Mouse (Mus musculus) intestine, embryonic 16.5 days (tissue): ENCODE results near the gene Prpf3. TPM values are rescaled to one million over a fixed set of nuclear protein-coding genes. Genes with fewer than 3 reads are reported as not detected.
"Not testable (repeated sequence)": the region's sequence is repeated elsewhere in the genome, so short reads cannot be mapped to it uniquely, and the experiment has no call there.

Source experiments
- ATAC-seq: fragments of 200-750 bp; cut with Nextera tagmentation; 2 replicates; pipeline ENCODE4 v1.8.0; 2017; ENCODE audit warnings: moderate TSS enrichment, moderate library complexity
- H3K27ac ChIP-seq: fragments of 300-500 bp; sonication (generic); 2 replicates; pipeline ENCODE4 v1.5.1; 2014; ENCODE audit warnings: mild to moderate bottlenecking, low read length
- H3K27me3 ChIP-seq: fragments of 300-500 bp; sonication (generic); replicated peaks from 2 replicates; pipeline ENCODE4 v1.6.1; 2014; ENCODE audit warnings: low read length, control low read depth, mixed read lengths; ENCODE audit not compliant: control insufficient read depth, insufficient read depth
- H3K36me3 ChIP-seq: fragments of 300-500 bp; sonication (generic); 2 replicates; pipeline ENCODE4 v1.6.1; 2014; ENCODE audit warnings: low read length, control low read depth; ENCODE audit not compliant: control insufficient read depth, insufficient read depth
- H3K4me1 ChIP-seq: fragments of 300-500 bp; sonication (generic); 2 replicates; pipeline ENCODE4 v1.6.1; 2014; ENCODE audit warnings: low read length, control low read depth, mixed read lengths; ENCODE audit not compliant: control insufficient read depth, insufficient read depth
- H3K4me2 ChIP-seq: fragments of 300-500 bp; sonication (generic); 2 replicates; pipeline ENCODE4 v1.6.1; 2014; ENCODE audit warnings: low read depth, low read length, control low read depth
- H3K4me3 ChIP-seq: fragments of 300-500 bp; sonication (generic); 2 replicates; pipeline ENCODE4 v1.5.1; 2014; ENCODE audit warnings: mild to moderate bottlenecking, low read length
- H3K9ac ChIP-seq: fragments of 300-500 bp; sonication (generic); 2 replicates; pipeline ENCODE4 v1.6.1; 2014; ENCODE audit warnings: low read depth, low read length
- H3K9me3 ChIP-seq: fragments of 300-500 bp; sonication (generic); 2 replicates; pipeline ENCODE4 v1.6.1; 2016; ENCODE audit warnings: low read length, control low read depth; ENCODE audit not compliant: control insufficient read depth
- WGBS: fragments of 180-500 bp; shearing (Covaris S2); extraction: QIAGEN DNeasy Blood & Tissue Kit; methylation state at CpG from one replicate; pipeline ENCODE4 v1.1.7; 2014; 5-methylcytosine and 5-hydroxymethylcytosine counted together
- polyA plus RNA-seq: library from polyadenylated mRNA; unstranded; fragments of >200 nt; fragmentation: Nextera tagmentation; extraction: Ambion mirVana; gene quantifications from 2 replicates; pipeline ENCODE4 v1.2.1, GENCODE M21; 2015

Gene Prpf3
- polyA plus RNA-seq, 1 experiment from 2014 or later, result 42.0 TPM

- H3K36me3 ChIP-seq, result peaks cover 3% of the 10 kb centered on the region; the same call in 1 of the 2 replicates
- no peak for ATAC-seq
- H3K4me2 ChIP-seq, result no peak overlapping the region
- no peak overlapping the region for H3K4me3 ChIP-seq
- H3K9ac ChIP-seq, result no peak overlapping the region
- no peak overlapping the region for H3K27ac ChIP-seq
- H3K27me3 ChIP-seq, result no peaks in the 10 kb centered on the region
- no peaks in the 10 kb centered on the region for H3K4me1 ChIP-seq
- WGBS, result 78% methylated on average over 5 of the region's 5 CpGs
- H3K9me3 ChIP-seq, result no peaks in the 10 kb centered on the region
These were observed 9.4 kb upstream of the Prpf3 start for GRCm38 (mm10) chr3:95865050-95865449.

GRCm38 (mm10) chr3:95863578-95863977 lies 7.9 kb upstream of the Prpf3 start:
- Histone ChIP-seq H3K36me3 (peaks cover 3% of the 10 kb centered on the region; the same call in 1 of the 2 replicates), H3K4me1 (no peaks in the 10 kb centered on the region), H3K27me3 (no peaks in the 10 kb centered on the region), H3K9ac (no peak overlapping the region), H3K4me3 (no peak overlapping the region), H3K4me2 (no peak overlapping the region), H3K27ac (no peak overlapping the region), H3K9me3 (no peaks in the 10 kb centered on the region)
- WGBS, result 76% methylated on average over 7 of the region's 7 CpGs
- no peak for ATAC-seq

DNA sequence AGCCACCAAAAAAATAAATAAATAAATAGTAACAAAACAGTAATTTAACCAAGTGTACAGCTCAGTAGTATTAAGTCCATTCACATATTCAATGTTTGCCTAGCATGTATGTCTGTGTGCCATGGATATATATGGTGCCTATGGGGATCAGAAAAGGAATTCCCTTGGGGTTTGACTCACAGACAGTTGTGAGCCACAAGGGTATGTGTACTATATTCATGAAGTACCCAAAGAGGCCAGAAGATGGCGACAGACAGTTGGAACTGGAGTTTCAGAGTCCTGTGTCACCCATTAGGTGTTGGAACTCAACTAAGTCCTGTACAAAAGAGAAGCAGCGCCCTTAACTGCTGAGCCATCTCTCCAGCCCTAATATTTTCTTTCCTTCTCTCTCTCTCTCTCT lies 6.1 kb upstream of the Prpf3 start:
- H3K27me3 ChIP-seq, result no peaks in the 10 kb centered on the region
- no peak overlapping the region for H3K4me2 ChIP-seq
- peak; percentile 62; the same call in 1 of the 2 replicates for ATAC-seq
- no peak overlapping the region for H3K4me3 ChIP-seq
- H3K36me3 ChIP-seq, result peaks cover 3% of the 10 kb centered on the region; the same call in 1 of the 2 replicates
- 46% methylated on average over 2 of the region's 2 CpGs for WGBS
- H3K27ac ChIP-seq, result no peak overlapping the region
- H3K9me3 ChIP-seq, result no peaks in the 10 kb centered on the region
- no peak overlapping the region for H3K9ac ChIP-seq
- no peaks in the 10 kb centered on the region for H3K4me1 ChIP-seq

DNA sequence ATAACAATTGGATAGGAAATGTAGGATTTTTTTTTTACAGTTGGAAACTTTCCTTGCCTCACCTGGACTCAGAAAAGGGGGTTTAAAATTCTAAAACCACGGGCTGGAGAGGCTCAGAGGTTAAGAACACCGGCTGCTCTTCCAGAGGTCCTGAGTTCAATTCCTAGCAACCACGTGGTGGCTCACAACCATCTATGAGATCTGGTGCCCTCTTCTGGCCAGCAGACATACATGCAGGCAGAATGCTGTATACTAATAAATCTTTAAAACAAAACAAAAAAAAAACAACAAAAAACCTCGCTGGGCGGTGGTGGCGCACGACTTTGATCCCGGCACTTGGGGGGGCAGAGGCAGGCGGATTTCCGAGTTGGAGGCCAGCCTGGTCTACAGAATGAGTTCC lies 5.5 kb upstream of the Prpf3 start:
- Histone ChIP-seq H3K27ac (no peak overlapping the region), H3K4me3 (no peak overlapping the region), H3K9ac (no peak overlapping the region), H3K9me3 (no peaks in the 10 kb centered on the region), H3K4me2 (no peak overlapping the region), H3K4me1 (no peaks in the 10 kb centered on the region), H3K36me3 (peaks cover 3% of the 10 kb centered on the region; the same call in 1 of the 2 replicates), H3K27me3 (no peaks in the 10 kb centered on the region)
- WGBS, result 80% methylated on average over 10 of the region's 10 CpGs
- ATAC-seq, result no peak

DNA sequence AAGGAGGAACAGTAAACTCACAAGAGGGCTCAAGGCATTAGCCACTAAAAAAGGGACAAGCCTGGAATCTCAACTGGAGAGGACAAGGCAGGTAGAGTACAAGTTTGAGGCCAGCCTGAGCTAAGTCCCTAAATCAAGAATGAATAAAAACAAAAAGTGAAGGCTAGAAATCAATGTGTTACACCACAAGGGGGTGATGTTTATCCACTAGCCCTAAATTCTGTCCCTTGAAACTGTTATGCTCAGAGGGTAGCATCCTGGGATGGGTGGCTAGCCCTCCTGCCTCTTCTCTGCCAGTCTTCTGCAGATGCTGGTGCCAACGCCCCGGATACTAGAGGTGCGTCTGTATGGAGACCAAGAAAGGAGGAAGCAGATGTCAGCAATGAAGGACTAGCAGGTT lies 4.6 kb upstream of the Prpf3 start:
- Histone ChIP-seq H3K27ac (no peak overlapping the region), H3K36me3 (peaks cover 3% of the 10 kb centered on the region; the same call in 1 of the 2 replicates), H3K9ac (no peak overlapping the region), H3K4me2 (no peak overlapping the region), H3K4me3 (no peak overlapping the region), H3K9me3 (no peaks in the 10 kb centered on the region), H3K27me3 (no peaks in the 10 kb centered on the region), H3K4me1 (no peaks in the 10 kb centered on the region)
- WGBS, result 82% methylated on average over 3 of the region's 3 CpGs
- no peak for ATAC-seq

DNA sequence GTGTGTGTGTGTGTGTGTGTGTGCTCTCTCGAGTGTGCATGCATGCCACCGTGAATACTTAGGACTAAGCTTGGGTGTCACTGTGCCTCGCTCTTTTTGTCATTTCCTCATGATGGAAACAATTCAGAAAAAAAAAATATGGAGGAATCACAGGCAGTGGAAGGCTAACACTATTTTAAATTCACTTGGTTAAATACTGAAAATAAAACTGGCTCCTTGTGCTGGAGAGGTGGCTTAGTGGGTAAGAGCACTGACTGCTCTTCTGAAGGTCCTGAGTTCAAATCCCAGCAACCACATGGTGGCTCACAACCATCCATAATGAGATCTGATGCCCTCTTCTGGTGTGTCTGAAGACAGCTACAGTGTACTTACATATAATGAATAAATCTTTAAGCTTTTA lies 2.6 kb upstream of the Prpf3 start:
- ATAC-seq, H3K9me3 ChIP-seq, H3K36me3 ChIP-seq, H3K4me3 ChIP-seq, H3K4me1 ChIP-seq, H3K9ac ChIP-seq, H3K4me2 ChIP-seq, H3K27me3 ChIP-seq, H3K27ac ChIP-seq: not testable (repeated sequence)
- 78% methylated on average over 3 of the region's 3 CpGs for WGBS

DNA sequence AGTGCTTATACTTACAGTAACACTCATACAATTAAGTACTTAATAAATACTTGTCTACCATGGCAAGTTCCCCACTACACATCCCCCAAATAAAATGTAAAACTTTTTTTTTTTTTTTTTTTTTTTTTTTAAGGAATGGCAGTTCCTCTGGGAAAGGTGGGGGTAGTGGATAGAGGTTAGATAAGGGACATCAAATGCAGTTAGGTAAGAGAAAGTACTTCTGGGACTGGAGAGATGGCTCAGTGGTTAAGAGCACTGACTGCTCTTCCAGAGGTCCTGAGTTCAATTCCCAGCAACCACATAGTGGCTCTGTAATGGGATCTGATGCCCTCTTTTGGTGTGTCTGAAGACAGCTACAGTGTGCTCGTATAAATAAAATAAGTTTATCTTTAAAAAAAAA lies 1.4 kb upstream of the Prpf3 start:
- ATAC-seq, H3K27ac ChIP-seq, H3K4me3 ChIP-seq, H3K36me3 ChIP-seq, H3K27me3 ChIP-seq, H3K9ac ChIP-seq, H3K4me1 ChIP-seq, H3K9me3 ChIP-seq, H3K4me2 ChIP-seq: not testable (repeated sequence)
- 88% methylated on average over 1 of the region's 1 CpGs for WGBS

GRCm38 (mm10) chr3:95856115-95856514 lies 430 bp upstream of the Prpf3 start:
- Histone ChIP-seq H3K4me3 (peak overlapping the region; percentile 86), H3K4me1 (peaks cover 5% of the 10 kb centered on the region), H3K27me3 (no peaks in the 10 kb centered on the region), H3K36me3 (peaks cover 5% of the 10 kb centered on the region), H3K27ac (peak overlapping the region; percentile 76), H3K9ac (peak overlapping the region; percentile 93), H3K9me3 (no peaks in the 10 kb centered on the region), H3K4me2 (peak overlapping the region; percentile 60)
- 23% methylated on average over 7 of the region's 7 CpGs for WGBS
- ATAC-seq, result 0 out of 2 replicates have a peak, but pooled peaks have one; percentile 12

- WGBS, result 93% methylated on average over 8 of the region's 8 CpGs
- no peaks in the 10 kb centered on the region for H3K27me3 ChIP-seq
- H3K4me3 ChIP-seq, result no peak overlapping the region
- H3K36me3 ChIP-seq, result peaks cover 13% of the 10 kb centered on the region
- no peak overlapping the region for H3K9ac ChIP-seq
- H3K4me1 ChIP-seq, result peaks cover 5% of the 10 kb centered on the region
- H3K4me2 ChIP-seq, result no peak overlapping the region
- H3K27ac ChIP-seq, result no peak overlapping the region
- H3K9me3 ChIP-seq, result no peaks in the 10 kb centered on the region
- ATAC-seq, result no peak
These were observed 4.4 kb downstream of the Prpf3 start for GRCm38 (mm10) chr3:95851317-95851716.

GRCm38 (mm10) chr3:95850611-95851010 lies 5.1 kb downstream of the Prpf3 start:
- H3K4me1 ChIP-seq, result peaks cover 5% of the 10 kb centered on the region
- H3K36me3 ChIP-seq, result peaks cover 16% of the 10 kb centered on the region
- no peak overlapping the region for H3K4me2 ChIP-seq
- H3K27me3 ChIP-seq, result no peaks in the 10 kb centered on the region
- no peak overlapping the region for H3K4me3 ChIP-seq
- no peaks in the 10 kb centered on the region for H3K9me3 ChIP-seq
- H3K27ac ChIP-seq, result no peak overlapping the region
- 83% methylated on average over 4 of the region's 4 CpGs for WGBS
- no peak overlapping the region for H3K9ac ChIP-seq
- no peak for ATAC-seq
